Mouse (Mus musculus) cerebellum, postnatal 4 days (tissue): ENCODE results near the gene Lhfp.
A peak's percentile ranks its signal among the peaks of the same experiment; 100 is the strongest.

ENCODE experiments used
- DNase-seq, 2 experiments: peaks; one replicate each; pipeline ENCODE4 v3.0.0; 2022; ENCODE audit warnings: low spot score in 2 of 2, mixed read lengths in 1 of 2

Lhfp gene

DNA sequence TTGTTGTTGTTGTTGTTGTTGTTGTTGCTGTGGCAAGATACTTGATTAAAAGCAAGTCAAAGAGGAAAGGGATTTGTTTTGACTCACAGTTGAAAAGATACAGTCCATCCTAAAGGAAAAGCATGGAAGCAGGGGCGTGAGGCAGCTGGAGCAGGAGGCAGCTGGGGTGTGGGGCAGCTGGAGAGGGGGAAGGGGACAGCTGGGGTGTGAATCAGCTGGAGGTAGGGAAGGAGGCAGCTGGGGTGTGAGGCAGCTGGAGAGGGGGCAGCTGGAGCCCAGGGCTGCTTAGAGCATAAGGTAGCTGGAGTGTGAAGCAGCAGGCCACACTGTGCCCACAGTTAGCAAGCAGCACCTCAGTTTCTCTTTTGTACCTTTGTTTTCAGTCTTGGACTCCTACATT is 110.3 kb downstream of the Lhfp start:
- no peak for DNase-seq

DNA sequence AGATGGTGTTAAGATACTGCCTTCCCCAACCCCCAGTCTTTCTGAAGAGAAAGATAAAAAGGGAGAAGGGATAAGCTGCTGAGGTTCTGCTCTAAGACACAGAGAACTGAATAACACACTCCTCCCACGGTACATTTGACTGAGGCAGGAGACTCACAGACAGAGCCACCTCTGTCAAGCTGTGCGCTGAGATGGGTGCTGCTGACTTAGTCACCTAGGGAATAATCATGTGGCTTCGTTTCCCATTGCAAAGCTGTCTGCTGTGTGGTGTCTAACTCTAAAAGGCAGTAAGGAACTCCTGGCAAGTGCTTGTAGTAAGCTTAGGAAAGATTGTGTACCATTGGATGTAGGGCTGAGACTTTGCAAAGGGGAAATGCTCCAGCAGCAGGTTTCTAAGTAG is 120.6 kb downstream of the Lhfp start:
- DNase-seq, result no peak

DNA sequence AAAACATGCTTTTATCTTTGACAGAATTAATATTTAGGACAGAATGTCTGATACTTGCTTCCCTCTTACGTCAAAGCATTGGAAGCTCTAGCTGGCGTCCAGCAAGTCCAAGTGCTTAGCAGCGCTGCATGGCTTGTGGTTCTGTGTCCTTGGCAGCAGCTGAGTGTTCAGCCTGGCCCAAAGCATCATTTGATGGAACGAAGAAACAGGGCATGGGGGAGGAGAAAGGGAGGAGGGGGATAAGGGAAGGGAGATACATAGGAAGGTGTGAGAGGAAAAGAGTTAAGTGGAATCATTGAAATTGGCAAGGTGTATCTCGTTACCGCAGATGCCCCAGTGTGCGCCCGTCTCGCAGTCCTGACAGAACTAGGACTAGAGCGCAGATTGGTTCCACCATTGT is 124.0 kb downstream of the Lhfp start:
- no peak for DNase-seq

DNA sequence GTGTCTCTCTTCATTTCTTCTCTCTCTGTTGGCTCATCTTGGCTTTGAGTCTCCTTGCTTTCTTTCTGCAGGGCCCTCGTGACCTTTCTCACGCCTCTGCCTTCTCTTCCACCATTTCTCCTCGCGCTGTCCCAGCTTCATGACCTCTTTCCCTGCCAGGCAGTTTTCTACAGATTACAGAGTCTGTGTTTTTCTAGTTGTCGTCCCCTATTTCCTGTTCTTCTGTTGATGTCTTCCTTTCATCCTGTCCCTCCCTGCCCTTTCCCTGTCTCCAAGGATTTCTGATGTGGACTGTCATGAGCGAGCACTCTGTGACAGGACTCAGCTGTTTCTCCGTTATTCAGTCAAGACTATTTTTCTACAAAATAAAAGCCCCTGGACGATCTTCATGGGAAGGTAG is 124.7 kb downstream of the Lhfp start:
- no peak for DNase-seq

DNA sequence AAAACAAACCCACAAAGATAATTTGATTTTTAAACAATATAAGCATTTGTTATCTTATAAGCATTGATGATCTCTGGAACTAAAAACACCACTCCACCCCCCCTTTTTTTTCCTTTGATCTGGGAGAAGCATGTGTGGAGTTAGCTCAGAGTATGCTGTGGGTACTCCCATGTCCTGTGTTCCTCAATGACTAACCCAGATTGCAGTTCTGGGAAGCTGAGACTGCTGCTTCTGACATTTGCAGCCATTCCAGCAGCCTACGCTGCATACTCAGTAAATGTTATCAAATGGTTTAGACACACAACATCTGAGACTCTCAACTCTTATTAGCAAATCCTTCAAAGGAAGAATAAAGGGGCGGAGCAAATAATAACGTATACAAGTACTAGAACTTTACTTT is 128.2 kb downstream of the Lhfp start:
- no peak for DNase-seq

DNA sequence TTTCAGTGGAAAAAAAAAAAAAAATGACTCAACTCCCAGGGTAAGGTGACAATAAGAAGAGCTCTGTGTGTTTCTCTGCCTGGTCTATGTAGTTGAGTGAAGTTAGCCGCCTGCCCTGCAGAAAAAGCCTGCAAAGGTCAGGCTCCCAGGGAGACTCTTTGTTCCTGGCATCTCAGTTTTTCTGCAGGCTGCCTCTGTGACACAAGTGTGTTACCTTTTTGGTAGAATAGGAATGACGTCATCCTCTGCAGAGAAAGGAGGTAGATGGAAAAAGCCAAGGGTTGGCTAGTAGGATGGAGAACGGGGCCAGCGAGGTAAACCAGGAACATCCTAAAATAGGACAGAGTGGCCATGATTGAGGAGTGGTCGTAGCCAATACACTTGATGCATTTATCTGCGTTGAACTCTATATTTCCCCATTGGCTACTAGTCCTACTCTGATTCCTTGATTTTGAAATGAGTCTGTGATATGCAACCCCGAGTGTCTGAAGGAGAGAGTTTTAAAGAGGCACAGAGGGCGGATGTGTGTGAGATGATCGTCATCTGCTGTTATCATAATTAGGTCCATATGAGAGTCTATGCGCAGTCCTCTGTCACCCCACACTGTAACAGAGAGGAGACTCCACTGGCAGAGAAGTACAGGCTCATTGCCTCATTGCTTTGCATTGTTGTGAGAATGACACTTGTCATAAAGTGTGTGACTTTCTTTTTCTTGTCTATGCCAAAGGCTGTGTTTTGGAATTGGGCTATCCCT is 132.2 kb downstream of the Lhfp start:
- DNase-seq, result no peak

DNA sequence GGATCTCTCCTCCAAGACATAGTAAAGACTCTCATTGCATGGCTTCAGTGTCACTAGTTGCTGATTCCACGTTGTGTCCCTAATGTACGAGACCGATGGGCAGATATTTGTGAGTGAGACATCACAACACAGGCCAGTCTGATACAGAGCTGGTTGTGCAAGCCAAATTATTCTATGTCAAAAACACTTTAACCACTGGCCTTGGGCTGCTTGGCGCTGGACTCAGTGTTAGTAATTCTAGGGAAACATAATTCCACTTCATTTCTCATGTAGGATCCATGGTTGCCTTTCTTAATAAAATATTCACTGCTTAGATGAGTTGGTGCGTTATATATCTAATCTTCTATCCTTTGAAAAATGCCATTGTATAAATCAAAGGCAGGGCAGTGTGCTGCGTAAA is 138.6 kb downstream of the Lhfp start:
- DNase-seq, result no peak

DNA sequence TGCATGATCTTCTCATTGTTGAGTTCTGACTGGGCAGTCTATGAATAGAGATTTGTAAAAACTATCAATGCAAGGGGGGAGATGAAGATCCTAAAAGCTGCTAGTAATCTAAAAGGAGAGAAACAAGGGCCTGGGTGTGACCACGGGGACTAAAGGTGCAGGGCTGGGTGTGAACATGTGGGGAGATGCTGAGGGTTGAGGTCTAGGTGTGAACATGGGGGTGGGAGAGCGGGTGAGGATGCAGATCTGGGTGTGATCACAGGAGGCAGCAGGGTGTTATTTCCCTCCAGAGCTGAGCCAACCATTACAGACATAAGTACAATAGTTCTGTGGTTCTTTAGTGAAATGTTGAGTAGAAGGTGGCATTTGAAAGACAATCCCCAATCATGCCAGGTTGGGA is 144.1 kb downstream of the Lhfp start:
- DNase-seq, result no peak

DNA sequence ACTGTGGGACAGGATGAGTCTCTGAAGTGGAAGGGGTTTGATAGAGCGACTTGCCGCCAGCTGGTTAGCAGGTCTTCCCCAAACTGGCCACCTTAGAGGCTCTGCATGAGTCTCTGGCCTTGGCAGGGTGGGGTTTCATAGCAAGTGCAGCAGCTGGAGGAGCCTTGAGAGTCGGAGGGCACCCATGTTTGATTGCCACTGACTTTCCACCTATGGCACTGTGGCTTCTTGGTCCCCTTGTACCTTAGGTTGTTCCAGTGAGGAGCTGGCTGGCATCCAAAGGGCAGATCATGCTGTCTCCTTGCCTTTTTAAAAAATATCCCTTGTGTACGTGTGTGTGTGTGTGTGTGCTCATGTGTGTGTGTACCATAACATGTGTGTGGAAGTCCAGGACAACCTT is 152.1 kb downstream of the Lhfp start:
- no peak for DNase-seq

DNA sequence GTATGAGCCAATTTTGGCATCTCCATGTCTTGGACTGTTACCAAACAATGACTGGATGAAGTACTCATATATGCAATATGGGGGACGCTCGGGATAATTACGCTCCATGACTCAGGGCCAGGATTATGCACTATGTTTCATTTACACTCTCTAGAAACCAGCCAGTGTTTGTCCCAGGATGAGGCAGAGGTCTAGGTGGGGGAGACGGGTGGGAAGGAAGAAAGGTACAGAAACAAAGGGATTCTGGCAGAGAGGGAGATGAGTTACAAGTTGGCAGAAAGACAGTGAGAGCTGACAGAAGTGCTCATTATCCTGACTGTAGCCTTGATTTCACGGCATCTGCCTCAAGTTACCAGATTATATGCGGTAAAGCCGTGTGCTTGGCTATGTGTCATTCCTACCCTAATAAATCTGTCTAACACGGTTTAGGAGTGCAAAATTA is 154.4 kb downstream of the Lhfp start:
- no peak for DNase-seq

DNA sequence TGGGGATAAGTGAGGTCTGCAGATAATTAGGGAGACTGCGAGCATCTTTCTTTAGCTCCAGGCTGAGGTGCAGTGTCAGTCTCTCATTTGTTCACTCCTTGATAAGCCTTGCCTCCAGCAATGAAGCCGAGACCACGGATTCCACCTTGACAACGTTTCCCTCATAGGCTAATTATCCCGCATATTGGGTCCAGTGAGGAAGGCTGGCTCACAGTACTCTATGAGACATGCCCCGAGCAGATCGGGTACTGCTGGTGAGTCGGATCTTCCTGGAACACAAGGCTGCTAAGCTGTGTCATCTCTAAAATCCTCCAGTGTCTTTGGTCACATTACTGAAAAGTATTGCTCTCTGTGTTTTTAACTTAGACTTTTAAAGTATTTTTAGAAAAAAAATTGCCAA is 158.8 kb downstream of the Lhfp start:
- no peak for DNase-seq

DNA sequence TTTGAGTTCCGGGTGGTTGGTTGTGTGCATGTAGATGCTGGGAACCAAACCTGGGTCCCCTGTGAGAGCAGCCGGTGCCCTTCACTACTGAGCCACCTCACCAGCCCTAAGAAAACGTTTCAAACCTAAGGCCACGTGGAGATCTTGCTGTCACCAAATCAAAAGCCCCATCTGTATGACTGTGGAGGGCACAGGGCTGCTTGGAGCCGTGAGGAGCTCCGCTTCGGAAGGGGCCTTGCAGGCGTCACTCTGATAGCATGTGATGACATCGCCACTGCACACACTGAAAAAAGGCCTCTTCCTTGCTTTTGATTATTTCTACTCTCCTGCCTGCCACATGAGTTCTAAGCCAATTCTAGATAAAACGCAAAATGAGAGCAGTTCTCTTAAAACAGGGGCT is 159.5 kb downstream of the Lhfp start:
- no peak for DNase-seq

DNA sequence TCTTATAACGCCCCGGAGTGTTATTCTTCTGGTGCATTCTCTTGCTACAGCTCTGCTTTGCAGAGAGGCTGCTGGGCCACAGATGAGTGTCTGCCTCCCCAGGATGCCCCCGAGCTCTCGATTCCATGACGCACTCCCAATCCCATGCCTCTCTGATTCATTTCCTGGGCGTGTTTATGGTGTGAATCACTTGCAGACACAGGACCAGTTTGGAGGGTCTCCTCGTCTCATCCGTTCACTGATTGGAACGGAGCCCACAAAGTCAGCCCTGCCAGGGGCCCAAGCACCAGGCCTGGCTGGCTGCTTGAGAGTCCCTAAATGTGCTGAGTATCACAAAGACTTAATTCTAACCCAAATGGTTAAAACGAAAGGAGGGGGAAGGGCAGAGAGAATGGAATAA is 160.3 kb downstream of the Lhfp start:
- peak in 1 of 2 experiments; percentile 37 for DNase-seq

DNA sequence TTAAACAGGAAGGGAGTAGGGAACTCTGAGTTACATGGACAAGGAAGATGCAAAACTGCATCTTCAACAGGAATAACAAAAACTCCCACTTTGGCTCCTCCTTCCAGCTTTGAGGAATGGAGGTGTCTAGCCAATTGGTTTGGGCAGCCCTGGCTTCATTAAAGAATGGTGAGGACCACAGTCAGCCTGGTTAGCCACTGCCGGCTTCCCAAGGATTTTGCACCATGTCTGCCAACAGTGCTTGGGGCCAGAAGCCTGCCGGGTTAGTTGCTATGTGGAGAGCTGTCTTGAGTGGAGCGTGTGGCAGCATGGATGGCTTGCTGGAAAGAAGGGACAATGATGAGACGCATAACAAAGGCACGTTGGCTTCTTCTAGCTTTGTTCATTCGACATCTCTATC is 160.9 kb downstream of the Lhfp start:
- DNase-seq, result peak in 1 of 2 experiments; percentile 43

DNA sequence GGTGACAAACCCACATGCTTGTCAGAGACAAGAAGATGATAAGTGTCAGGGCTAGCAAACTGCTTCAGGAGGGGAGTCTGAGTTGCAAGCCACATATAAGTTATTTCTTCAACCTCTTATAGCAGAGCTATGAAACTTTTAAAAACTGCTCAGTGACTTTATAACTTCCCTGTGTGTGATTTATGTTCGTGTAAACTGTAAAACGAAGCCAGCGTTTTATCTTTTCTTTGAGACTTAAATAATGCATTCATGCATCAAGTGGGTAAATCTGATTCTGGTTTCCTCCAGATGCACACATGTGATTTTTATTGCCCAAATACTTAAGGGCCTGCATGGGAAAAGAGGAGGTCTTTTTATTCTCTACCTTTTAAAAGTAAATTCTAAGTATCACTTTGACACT is 161.4 kb downstream of the Lhfp start:
- DNase-seq, result no peak

DNA sequence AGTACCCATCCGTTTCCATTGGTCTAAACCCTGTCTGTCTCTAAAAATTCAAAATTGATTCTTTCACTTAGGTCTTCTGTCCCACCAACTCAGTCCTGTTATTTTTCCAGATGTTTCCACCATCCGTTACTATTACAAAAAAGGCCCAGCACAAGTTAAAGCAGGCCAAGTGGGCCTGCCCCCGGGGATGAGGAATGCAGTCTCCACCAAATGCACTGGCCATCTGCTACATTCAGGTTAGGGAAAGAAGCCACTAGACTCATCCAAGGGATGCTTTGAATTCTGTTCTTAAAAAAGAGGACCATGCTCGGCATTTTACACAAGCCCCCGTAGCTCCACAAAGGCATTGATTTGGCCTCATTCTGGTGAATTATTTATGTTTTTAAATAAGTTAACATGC is 162.3 kb downstream of the Lhfp start:
- no peak for DNase-seq

DNA sequence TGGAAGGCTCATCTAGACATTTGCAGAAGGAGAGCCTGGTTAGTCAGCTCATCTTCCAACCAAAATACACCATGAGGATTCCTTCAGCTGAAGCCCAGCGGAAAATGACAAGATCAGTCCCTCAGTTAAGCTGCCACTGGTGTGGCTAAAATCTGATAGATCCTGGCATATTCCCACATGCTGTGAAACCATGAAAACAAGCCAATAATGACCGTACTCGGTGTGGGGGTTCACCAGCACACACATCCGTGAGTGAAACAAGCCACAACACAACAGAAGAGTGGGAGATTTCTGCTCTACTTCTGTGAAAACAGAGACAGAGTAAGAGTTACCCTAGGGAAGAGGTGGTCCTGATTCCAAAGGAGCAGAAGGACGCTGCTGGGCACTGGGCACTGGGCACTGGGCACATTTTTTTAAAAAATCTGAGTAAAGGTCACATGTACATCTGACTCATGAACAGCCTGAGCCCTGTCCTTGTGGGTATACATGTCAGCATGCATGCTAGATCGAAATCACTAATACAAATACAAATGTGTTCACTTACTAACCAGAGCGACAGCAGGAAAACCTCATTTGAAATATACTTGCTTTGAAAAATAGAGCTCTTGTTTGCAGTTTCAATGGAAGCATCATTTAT is 163.1 kb downstream of the Lhfp start:
- DNase-seq, result no peak

DNA sequence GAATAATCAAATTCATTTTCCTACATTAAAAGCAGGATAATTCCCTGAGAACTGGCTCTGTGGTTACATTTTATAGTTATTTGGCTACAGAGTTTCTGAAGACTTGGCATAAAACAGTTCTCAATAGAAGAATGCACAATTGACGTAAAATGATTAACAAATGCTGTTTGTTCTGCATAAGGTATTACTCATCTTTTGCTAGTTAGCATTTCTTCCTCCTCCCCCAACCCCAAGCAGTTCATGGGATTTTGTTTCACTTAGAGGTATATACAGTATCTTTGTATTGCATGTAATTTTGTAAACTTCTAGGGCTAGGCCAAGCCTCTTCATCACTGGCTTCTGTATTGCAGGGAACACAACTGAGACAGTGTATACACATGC is 163.6 kb downstream of the Lhfp start:
- no peak for DNase-seq

DNA sequence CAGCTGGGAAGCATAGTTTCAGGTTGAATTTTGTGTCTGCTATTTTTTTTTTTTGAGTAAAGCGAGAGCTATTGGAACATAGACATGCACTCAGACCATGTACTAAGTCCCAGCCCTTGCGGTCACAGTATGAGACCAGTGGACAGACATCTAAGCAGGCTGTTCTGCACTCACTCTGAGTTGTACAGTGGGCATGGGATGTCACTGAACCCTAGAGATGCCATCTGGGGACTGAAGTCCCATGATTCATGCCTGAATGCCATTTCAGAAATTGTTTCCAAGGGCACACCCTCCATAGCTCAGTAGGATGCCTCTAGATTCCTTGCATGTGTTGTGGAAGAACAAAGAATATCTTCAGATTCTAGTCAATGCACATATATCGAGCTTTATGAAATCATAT is 164.4 kb downstream of the Lhfp start:
- DNase-seq, result no peak

DNA sequence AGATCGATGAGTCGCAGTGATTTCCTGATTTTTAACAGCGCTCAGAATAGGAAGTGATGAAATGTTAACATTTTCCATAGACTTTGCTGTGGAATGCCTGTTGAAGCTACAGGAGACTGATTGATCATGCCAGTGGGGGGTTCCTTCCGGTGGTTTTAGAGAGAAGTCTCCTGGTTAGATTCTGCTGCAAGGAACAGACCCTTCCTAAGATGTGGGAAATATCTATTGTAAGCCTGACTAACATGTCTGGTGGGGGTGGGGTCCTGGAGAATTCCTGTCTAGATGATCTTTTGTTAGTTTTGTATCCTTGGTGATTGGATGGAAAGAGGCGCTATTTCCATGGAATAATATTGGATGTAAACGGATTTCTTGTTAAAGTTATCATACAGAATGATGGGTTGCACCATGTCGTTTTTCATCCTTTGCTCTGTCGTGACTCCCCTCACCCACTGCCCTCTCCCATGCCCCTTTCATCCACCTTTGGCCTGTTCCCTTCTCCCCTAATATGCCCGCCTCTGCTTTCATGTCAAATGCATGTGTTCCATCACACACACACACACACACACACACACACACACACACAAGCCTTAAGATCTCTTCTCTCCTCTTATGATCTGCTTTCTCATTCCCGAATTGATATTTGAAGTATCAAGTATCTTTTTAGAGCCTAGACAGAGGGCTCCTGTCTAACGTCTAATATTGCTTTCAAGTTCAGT is 165.3 kb downstream of the Lhfp start:
- no peak for DNase-seq

DNA sequence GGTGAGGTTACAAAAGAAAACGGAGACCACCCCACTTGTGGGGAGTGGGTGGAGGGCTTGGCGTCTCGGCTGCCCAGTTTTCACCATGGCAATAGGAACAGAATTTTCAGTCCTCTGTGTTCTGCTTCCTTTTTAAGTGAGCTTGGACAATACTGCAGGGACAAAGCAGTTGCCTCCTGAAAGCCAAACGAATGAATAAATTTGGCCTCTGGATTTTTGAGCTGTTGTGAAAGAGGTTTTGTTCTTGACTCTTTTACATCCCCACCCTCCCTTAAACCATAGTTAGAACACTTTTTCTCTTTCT is 165.8 kb downstream of the Lhfp start:
- DNase-seq, result no peak

DNA sequence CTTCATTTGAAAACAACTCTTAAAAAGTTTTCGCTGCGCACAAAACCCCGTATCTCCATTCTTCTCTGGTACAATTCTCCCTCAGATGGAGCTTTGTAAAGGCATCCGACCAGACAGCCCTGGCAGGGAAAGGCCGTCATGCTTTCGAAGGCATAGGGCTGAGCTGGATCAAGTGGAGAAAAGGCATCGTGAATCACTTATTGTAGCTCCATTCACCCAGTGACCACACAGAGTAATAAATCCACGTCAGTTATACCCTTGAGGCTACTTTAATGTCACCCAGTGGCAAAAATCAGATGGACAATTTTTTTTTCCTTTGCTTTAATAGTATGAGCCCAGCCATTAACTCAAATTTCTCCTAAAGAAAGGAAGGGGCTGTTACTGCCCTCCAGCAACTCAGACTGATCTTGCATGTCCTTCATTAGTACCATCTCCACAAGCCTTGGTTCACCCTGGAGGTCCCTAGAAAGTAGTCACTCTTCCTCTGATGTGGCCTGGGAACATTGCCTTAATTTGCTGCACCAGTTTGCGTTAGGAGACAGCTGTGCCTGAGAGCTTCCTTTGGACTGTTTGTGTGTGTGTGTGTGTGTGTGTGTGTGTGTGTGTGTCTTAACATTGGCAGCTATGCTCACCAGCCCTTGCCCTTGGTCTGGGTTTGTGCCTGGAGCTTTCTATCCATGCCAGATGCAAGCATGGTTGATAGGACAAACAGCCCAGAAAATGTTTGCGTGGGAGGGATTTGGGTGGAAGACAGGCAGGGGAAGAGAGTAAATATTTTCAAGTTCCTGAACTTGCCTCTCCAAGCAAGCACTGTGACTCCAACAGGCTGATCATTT is 169.6 kb downstream of the Lhfp start:
- peak in 1 of 2 experiments; percentile 30 for DNase-seq
